Mouse (Mus musculus) heart, embryonic 15.5 days (tissue): ENCODE measurements around the gene Fam20c. TPM values are rescaled to one million over a fixed set of nuclear protein-coding genes. Genes with fewer than 3 reads are reported as not detected.

Source experiments
- ATAC-seq: fragments of 200-750 bp; cut with Nextera tagmentation; replicated peaks from 2 replicates; pipeline ENCODE4 v1.8.0; 2017; ENCODE audit warnings: low read depth, moderate TSS enrichment; ENCODE audit not compliant: insufficient number of reproducible peaks, insufficient read depth, low FRiP score
- H3K27ac ChIP-seq: fragments of 300-500 bp; sonication (generic); 2 replicates; pipeline ENCODE4 v1.5.1; 2015; ENCODE audit warnings: mild to moderate bottlenecking, inconsistent platforms
- H3K27me3 ChIP-seq: fragments of 300-500 bp; sonication (generic); 2 replicates; pipeline ENCODE4 v1.6.1; 2015; ENCODE audit warnings: inconsistent platforms
- H3K36me3 ChIP-seq: fragments of 300-500 bp; sonication (generic); 2 replicates; pipeline ENCODE4 v1.6.1; 2015; ENCODE audit warnings: mild to moderate bottlenecking, inconsistent platforms
- H3K4me1 ChIP-seq: fragments of 300-500 bp; sonication (generic); replicated peaks from 2 replicates; pipeline ENCODE4 v1.6.1; 2015; ENCODE audit warnings: inconsistent platforms
- H3K4me2 ChIP-seq: fragments of 300-500 bp; sonication (generic); 2 replicates; pipeline ENCODE4 v1.6.1; 2015; ENCODE audit warnings: inconsistent platforms, mild to moderate bottlenecking, moderate library complexity
- H3K4me3 ChIP-seq: fragments of 300-500 bp; sonication (generic); 2 replicates; pipeline ENCODE4 v1.5.1; 2015; ENCODE audit warnings: mild to moderate bottlenecking, inconsistent platforms
- H3K9ac ChIP-seq: fragments of 300-500 bp; sonication (generic); 2 replicates; pipeline ENCODE4 v1.6.1; 2015; ENCODE audit warnings: mild to moderate bottlenecking, inconsistent platforms
- H3K9me3 ChIP-seq: fragments of 300-500 bp; sonication (generic); replicated peaks from 2 replicates; pipeline ENCODE4 v1.6.1; 2016; ENCODE audit warnings: inconsistent platforms
- WGBS: fragments of 180-500 bp; shearing (Covaris S2); methylation state at CpG from one replicate; pipeline ENCODE4 v1.1.7; 2015; ENCODE audit warnings: mixed read lengths; 5-methylcytosine and 5-hydroxymethylcytosine counted together
- polyA plus RNA-seq: library from polyadenylated mRNA; unstranded; fragments of >200 nt; fragmentation: Nextera tagmentation; extraction: Ambion mirVana; gene quantifications from 2 replicates; pipeline ENCODE4 v1.2.1, GENCODE M21; 2015

Gene Fam20c
- polyA plus RNA-seq, 1 experiment from 2014 or later: 6.1 TPM

- Histone ChIP-seq H3K27me3 (peaks cover 65% of the 10 kb centered on the region), H3K9me3 (no peaks in the 10 kb centered on the region), H3K4me3 (peak within 1 kb of the TSS; percentile 41), H3K4me1 (peaks cover 16% of the 10 kb centered on the region), H3K4me2 (peak within 1 kb of the TSS; percentile 71), H3K27ac (no peak within 1 kb of the TSS), H3K36me3 (no peaks in the 10 kb centered on the region), H3K9ac (peak within 1 kb of the TSS; percentile 14)
- 12% methylated on average over 21 of the region's 21 CpGs for WGBS
- ATAC-seq: no peak
Measured at GRCm38 (mm10) chr5:138819780-138820179, 65.5 kb downstream of the Fam20c start, which contains the start of gene Gm5294. Gene Gm5294 (plus strand): TSS chr5:138820080.

GRCm38 (mm10) chr5:138820717-138821332 lies 66.5 kb downstream of the Fam20c start:
- Histone ChIP-seq H3K4me2 (peak overlapping the region; percentile 71), H3K9me3 (no peaks in the 10 kb centered on the region), H3K9ac (peak overlapping the region; percentile 14), H3K27me3 (peaks cover 65% of the 10 kb centered on the region), H3K4me1 (peaks cover 16% of the 10 kb centered on the region), H3K27ac (no peak overlapping the region), H3K4me3 (peak overlapping the region; percentile 41), H3K36me3 (no peaks in the 10 kb centered on the region)
- no peak for ATAC-seq
- 3% methylated on average over 39 of the region's 39 CpGs for WGBS

- Histone ChIP-seq H3K9me3 (no peaks in the 10 kb centered on the region), H3K36me3 (no peaks in the 10 kb centered on the region), H3K9ac (no peak overlapping the region), H3K27ac (no peak overlapping the region), H3K27me3 (peaks cover 45% of the 10 kb centered on the region), H3K4me2 (no peak overlapping the region), H3K4me1 (peaks cover 13% of the 10 kb centered on the region), H3K4me3 (no peak overlapping the region)
- WGBS: 58% methylated on average over 3 of the region's 3 CpGs
- no peak for ATAC-seq
Measured at GRCm38 (mm10) chr5:138825090-138825489, 70.8 kb downstream of the Fam20c start.

- H3K27ac ChIP-seq: no peak overlapping the region
Measured at GRCm38 (mm10) chr5:138833406-138833805, 79.1 kb downstream of the Fam20c start.

GRCm38 (mm10) chr5:138834910-138835309 lies 80.6 kb downstream of the Fam20c start:
- 74% methylated on average over 3 of the region's 3 CpGs for WGBS
- no peak overlapping the region for H3K27ac ChIP-seq
- ATAC-seq: no peak
- H3K4me1 ChIP-seq: peaks cover 8% of the 10 kb centered on the region
- no peak overlapping the region for H3K4me2 ChIP-seq
- no peaks in the 10 kb centered on the region for H3K9me3 ChIP-seq
- no peaks in the 10 kb centered on the region for H3K36me3 ChIP-seq
- H3K9ac ChIP-seq: no peak overlapping the region
- H3K4me3 ChIP-seq: no peak overlapping the region
- no peaks in the 10 kb centered on the region for H3K27me3 ChIP-seq

More at GRCm38 (mm10) chr5:138833406-138833805, 79.1 kb downstream of the Fam20c start:
- 32% methylated on average over 6 of the region's 6 CpGs for WGBS
- no peaks in the 10 kb centered on the region for H3K27me3 ChIP-seq
- no peak overlapping the region for H3K4me2 ChIP-seq
- no peak overlapping the region for H3K9ac ChIP-seq
- no peaks in the 10 kb centered on the region for H3K9me3 ChIP-seq
- peaks cover 8% of the 10 kb centered on the region for H3K4me1 ChIP-seq
- H3K4me3 ChIP-seq: no peak overlapping the region
- H3K36me3 ChIP-seq: no peaks in the 10 kb centered on the region
- ATAC-seq: no peak; the same call in 1 of the 2 replicates

- Histone ChIP-seq H3K4me3 (no peak overlapping the region), H3K9ac (no peak overlapping the region), H3K9me3 (no peaks in the 10 kb centered on the region), H3K27me3 (no peaks in the 10 kb centered on the region), H3K4me2 (no peak overlapping the region), H3K27ac (no peak overlapping the region), H3K36me3 (no peaks in the 10 kb centered on the region), H3K4me1 (peaks cover 3% of the 10 kb centered on the region)
- no peak for ATAC-seq
- WGBS: 87% methylated on average over 4 of the region's 4 CpGs
Measured at GRCm38 (mm10) chr5:138840981-138841380, 86.7 kb downstream of the Fam20c start.

- Histone ChIP-seq H3K27ac (no peak overlapping the region), H3K4me1 (peaks cover 17% of the 10 kb centered on the region), H3K9ac (no peak overlapping the region), H3K27me3 (no peaks in the 10 kb centered on the region), H3K4me2 (no peak overlapping the region), H3K4me3 (no peak overlapping the region), H3K36me3 (no peaks in the 10 kb centered on the region), H3K9me3 (no peaks in the 10 kb centered on the region)
- WGBS: 56% methylated on average over 9 of the region's 9 CpGs
- ATAC-seq: no peak
Measured at GRCm38 (mm10) chr5:138843168-138843824, 89.0 kb downstream of the Fam20c start.

GRCm38 (mm10) chr5:138846506-138846905 lies 92.2 kb downstream of the Fam20c start:
- no peak overlapping the region for H3K4me3 ChIP-seq
- ATAC-seq: peak; percentile 28; the same call in 1 of the 2 replicates
- H3K4me1 ChIP-seq: peaks cover 17% of the 10 kb centered on the region
- H3K9ac ChIP-seq: no peak overlapping the region
- H3K9me3 ChIP-seq: no peaks in the 10 kb centered on the region
- no peaks in the 10 kb centered on the region for H3K36me3 ChIP-seq
- H3K27me3 ChIP-seq: peaks cover 3% of the 10 kb centered on the region; the same call in 1 of the 2 replicates
- no peak overlapping the region for H3K4me2 ChIP-seq
- 27% methylated on average over 4 of the region's 4 CpGs for WGBS
- no peak overlapping the region for H3K27ac ChIP-seq

- H3K9me3 ChIP-seq: no peaks in the 10 kb centered on the region
- no peak overlapping the region for H3K4me2 ChIP-seq
- no peaks in the 10 kb centered on the region for H3K36me3 ChIP-seq
- peaks cover 3% of the 10 kb centered on the region; the same call in 1 of the 2 replicates for H3K27me3 ChIP-seq
- no peak overlapping the region for H3K4me3 ChIP-seq
- H3K9ac ChIP-seq: no peak overlapping the region
- no peak overlapping the region for H3K27ac ChIP-seq
- H3K4me1 ChIP-seq: peaks cover 17% of the 10 kb centered on the region
- peak; percentile 54; the same call in 1 of the 2 replicates for ATAC-seq
- 5% methylated on average over 7 of the region's 7 CpGs for whole genome bisulfite sequencing
Measured at GRCm38 (mm10) chr5:138848102-138848501, 93.8 kb downstream of the Fam20c start.

GRCm38 (mm10) chr5:138849682-138850461 lies 95.6 kb downstream of the Fam20c start:
- H3K36me3 ChIP-seq: no peaks in the 10 kb centered on the region
- no peaks in the 10 kb centered on the region for H3K9me3 ChIP-seq
- no peak overlapping the region for H3K9ac ChIP-seq
- ATAC-seq: no peak
- H3K27me3 ChIP-seq: peaks cover 3% of the 10 kb centered on the region; the same call in 1 of the 2 replicates
- H3K27ac ChIP-seq: no peak overlapping the region
- 69% methylated on average over 23 of the region's 23 CpGs for WGBS
- no peak overlapping the region for H3K4me2 ChIP-seq
- peaks cover 17% of the 10 kb centered on the region for H3K4me1 ChIP-seq
- H3K4me3 ChIP-seq: no peak overlapping the region

GRCm38 (mm10) chr5:138850462-138850844 lies 96.1 kb downstream of the Fam20c start:
- no peaks in the 10 kb centered on the region for H3K9me3 ChIP-seq
- H3K4me3 ChIP-seq: no peak overlapping the region
- ATAC-seq: no peak
- H3K4me1 ChIP-seq: peaks cover 17% of the 10 kb centered on the region
- H3K4me2 ChIP-seq: no peak overlapping the region
- no peak overlapping the region for H3K9ac ChIP-seq
- H3K27ac ChIP-seq: no peak overlapping the region
- peaks cover 3% of the 10 kb centered on the region; the same call in 1 of the 2 replicates for H3K27me3 ChIP-seq
- 75% methylated on average over 5 of the region's 5 CpGs for WGBS
- H3K36me3 ChIP-seq: no peaks in the 10 kb centered on the region
